Mouse (Mus musculus): ENCODE measurements around the gene Lrrc25.
A peak's percentile ranks its signal among the peaks of the same experiment; 100 is the strongest.

The Lrrc25 gene

DNA sequence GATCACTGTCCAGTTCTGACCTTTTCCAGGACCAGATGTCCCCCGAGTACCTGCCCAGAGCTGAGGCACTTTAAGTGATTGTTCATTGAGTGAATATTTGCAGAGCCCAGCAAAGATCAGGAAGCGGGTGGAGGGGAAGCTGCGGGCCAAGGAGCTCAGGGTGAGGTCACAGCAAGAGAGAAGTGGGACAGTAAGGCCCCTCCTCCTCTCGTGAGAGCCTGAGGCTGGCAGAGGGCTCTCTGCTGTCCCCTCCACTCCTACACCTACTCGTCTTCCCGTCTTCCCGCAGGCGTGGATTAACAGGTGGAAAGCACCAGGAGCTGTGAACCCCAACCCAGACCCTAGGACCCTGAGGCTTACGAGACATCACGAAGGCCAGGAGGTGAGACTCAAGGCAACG lies 690 bp downstream of the Lrrc25 start:
- DNase-seq (ENCODE audit: low spot score) = no peak

DNA sequence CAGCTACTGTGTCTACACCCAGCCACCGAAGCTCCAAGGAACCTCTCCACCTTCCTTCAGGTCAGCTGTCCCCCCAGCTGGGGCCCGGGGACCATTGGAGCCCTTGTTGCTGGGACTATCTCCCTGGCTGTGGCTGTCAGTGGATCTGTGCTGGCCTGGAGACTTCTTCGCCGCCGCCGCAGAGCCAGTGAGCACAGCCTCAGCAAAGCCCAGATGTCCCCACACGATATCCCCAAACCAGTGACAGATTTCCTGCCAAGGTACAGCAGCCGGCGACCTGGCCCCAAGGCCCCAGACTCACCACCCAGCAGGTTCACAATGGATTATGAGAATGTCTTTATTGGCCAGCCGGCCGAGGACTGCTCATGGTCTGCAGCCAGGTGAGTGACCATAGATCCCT lies 2.0 kb downstream of the Lrrc25 start:
- no peak for DNase-seq (ENCODE audit: low spot score)

GRCm38 (mm10) chr8:70618888-70619334 lies 3.0 kb downstream of the Lrrc25 start:
- DNase-seq (ENCODE audit: low spot score) = no peak

DNA sequence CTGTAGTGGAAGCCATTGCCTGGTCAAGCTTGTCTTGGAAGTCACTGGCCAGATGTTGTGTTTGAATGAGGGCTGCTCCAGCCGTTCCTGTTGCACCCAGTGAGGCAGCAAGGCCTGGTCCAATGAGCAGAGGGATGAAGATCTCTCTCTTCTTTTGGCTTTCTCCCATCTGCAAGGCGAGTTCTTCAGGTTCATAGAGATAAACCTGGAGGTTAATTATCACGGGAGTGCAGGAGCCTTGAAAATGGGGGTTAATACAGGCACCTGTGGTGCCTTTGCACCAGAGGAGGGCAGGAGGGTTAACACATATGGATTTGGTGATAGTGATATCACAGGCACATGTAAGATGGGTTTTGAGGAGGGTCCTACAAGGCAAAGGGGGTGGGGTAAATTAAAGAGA lies 6.3 kb downstream of the Lrrc25 start:
- no peak for DNase-seq (ENCODE audit: low spot score)

DNA sequence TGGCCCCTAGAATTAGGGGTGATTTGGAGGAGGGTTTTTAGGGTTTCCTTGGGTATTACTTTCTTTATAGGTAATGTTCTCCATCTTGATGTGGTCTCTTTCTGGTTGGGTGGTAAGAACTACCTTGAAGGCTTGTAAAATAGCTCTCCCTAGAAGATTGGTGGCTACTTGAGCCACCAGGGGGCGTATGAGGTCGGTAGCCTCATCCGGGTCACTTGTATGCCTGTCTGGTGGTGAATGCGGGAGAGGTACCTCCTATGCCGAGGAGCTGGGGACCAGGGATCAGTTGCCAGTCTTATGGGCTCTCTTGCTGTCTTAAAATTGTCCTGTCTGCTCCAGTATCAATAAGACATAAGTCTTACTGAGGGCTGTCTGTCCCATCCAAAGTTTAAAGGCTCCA lies 9.1 kb downstream of the Lrrc25 start:
- no peak for DNase-seq (ENCODE audit: low spot score)

- DNase-seq (ENCODE audit: low spot score) = no peak
Measured at GRCm38 (mm10) chr8:70627041-70627440, 11.1 kb downstream of the Lrrc25 start.

DNA sequence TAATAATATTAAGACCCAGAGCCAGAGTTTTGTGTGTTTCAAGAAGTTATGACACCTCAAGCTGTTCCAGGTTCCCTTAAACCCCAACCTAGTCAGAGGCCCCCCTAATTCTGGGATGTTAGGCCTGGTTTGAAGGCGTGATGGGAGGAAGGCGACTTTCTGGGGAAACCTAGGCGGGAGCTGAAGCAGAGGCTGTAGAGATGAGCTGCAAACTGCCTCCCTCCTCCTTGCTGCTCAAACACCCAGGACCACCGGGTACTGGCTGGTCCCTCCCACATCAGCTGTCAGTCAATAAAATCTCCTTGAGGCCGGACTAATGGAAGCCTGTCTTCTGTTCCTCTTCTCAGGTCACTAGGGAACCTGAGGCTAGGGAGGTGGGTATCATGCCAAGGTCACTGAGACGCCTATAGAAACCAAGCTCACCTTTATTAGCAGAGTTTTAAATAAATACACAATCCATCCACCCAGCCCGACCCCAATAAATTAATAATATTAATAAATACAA lies 13.1 kb downstream of the Lrrc25 start:
- no peak for DNase-seq (ENCODE audit: low spot score)

- peak; percentile 91 for DNase-seq (ENCODE audit: low spot score)
Measured at GRCm38 (mm10) chr8:70629574-70630531, 13.9 kb downstream of the Lrrc25 start.

- peak; percentile 69 for DNase-seq (ENCODE audit: low spot score)
Measured at GRCm38 (mm10) chr8:70630532-70631381, 14.8 kb downstream of the Lrrc25 start.

DNA sequence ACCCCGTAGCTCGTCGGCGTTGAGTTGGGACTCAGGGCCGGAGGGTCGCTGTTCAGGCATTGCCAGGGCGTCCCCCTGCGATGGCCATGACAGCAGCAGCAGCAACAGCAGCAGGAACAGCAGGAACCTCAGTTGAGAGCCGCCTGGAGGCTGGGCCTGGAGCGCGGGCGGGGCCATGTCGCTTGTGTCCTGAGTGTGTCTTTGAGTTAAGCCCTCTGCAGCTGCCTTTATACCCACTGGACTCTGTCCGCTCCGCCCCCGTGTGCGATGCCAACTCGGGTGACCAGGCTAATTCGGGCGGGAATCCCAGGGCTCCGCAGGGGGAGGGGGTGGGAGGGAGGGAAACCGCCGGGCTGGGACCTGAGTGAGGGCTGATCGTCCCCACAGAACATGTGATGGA lies 15.5 kb downstream of the Lrrc25 start:
- DNase-seq (ENCODE audit: low spot score) = no peak

- no peak for DNase-seq (ENCODE audit: low spot score)
Measured at GRCm38 (mm10) chr8:70632346-70632892, 16.5 kb downstream of the Lrrc25 start, which contains the start of gene Gdf15. TSS of gene Gdf15 (minus strand) at chr8:70632456.

- DNase-seq (ENCODE audit: low spot score) = peak; percentile 48
Measured at GRCm38 (mm10) chr8:70634066-70634465, 18.1 kb downstream of the Lrrc25 start.

DNA sequence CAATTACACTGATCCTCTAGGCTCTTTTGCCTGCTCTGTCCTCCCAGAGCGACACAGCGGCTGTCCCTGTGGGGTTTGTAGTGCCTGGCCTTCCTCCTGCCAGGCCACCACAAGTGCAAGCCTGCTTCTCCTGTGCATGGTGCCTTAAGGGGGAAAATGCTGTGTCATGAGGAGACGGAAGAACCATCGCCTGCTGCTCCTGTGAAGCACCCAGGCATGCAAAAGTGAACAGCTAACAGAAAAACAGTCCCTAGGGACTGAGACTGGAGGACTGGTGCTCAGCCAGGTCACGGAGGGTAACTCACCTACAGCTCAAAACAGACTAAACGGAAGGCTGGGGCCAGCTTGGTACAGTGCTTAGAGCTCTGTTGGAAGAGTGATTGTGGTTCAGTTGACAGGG lies 19.6 kb downstream of the Lrrc25 start:
- no peak for DNase-seq (ENCODE audit: low spot score)

DNA sequence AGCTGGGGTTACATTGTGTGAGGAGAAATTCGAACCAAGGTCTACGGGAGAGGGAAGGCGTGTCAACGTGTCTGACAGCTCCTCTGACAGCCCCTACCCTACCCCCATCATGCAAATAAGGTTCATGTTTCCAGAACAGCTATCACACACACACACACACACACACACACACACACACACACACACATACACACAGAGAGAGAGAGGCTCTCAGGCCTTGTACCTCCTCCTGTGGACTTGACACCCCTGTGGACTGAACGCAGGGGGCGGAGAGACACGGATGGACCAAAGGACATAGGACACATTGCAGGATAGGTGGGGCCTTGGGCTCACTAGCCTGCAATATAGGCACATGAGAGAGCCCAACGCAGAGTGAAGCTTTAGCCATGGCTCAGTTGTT lies 20.9 kb downstream of the Lrrc25 start:
- no peak for DNase-seq (ENCODE audit: low spot score)

GRCm38 (mm10) chr8:70638752-70639151 lies 22.8 kb downstream of the Lrrc25 start:
- no peak for DNase-seq (ENCODE audit: low spot score)

DNA sequence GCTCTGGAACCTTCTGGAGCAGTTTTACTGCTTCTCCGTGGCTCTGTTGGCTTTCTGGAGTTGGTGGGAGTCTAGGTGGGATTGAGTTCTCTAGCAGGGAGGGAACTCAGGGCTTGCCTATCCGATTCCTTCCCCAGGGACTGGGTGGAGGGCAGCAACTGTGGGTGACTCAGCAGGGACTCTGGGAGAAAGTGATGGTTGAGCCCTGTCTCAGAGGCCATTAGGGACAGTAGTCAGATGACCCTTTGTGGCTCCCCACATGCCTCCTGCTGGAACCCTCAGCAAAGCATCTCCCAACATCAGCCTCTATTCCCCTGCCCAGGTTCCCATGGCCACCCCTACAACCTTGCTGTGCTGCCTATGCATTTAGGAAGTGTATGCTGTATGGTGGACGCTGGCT lies 27.1 kb downstream of the Lrrc25 start:
- DNase-seq (ENCODE audit: low spot score) = no peak

- no peak for DNase-seq (ENCODE audit: low spot score)
Measured at GRCm38 (mm10) chr8:70644065-70644464, 28.1 kb downstream of the Lrrc25 start.

DNA sequence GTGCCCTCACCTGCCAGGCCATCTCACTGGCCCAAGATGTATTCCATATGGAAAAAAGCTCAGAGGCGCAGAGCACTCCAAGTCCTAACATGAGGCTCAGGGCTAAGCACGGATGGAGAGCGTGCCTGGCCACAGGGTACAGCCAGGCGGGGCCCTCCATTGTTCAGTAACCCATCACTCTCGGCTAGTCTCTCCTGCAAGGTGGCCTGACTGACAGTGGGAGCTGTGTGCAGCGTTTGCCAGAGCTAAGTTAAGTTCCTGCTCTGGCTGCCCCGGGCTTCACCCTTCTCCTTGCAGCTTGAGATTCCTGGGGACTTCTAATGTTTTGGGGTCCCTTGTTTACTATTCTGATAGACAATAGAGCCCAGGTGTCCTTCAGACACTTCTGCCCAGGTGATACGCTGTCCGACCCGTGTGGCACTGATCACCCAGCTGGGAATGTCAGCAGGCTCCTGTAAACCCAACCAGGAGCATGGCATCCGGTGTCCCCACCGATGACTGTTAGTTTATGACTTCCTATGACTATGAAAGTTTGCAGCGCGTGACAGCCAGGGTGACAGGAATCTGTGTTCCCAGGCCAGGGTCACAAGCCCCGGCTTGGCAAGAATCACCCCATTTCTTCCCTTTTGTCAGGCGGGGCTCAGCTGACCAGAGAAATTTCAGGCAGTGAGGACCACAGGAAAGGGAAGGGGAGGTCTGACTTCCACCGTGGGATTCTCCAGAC lies 29.7 kb downstream of the Lrrc25 start:
- DNase-seq (ENCODE audit: low spot score) = no peak

GRCm38 (mm10) chr8:70646369-70646768 lies 30.4 kb downstream of the Lrrc25 start:
- DNase-seq (ENCODE audit: low spot score) = no peak

- no peak for DNase-seq (ENCODE audit: low spot score)
Measured at GRCm38 (mm10) chr8:70646775-70647174, 30.8 kb downstream of the Lrrc25 start.

DNA sequence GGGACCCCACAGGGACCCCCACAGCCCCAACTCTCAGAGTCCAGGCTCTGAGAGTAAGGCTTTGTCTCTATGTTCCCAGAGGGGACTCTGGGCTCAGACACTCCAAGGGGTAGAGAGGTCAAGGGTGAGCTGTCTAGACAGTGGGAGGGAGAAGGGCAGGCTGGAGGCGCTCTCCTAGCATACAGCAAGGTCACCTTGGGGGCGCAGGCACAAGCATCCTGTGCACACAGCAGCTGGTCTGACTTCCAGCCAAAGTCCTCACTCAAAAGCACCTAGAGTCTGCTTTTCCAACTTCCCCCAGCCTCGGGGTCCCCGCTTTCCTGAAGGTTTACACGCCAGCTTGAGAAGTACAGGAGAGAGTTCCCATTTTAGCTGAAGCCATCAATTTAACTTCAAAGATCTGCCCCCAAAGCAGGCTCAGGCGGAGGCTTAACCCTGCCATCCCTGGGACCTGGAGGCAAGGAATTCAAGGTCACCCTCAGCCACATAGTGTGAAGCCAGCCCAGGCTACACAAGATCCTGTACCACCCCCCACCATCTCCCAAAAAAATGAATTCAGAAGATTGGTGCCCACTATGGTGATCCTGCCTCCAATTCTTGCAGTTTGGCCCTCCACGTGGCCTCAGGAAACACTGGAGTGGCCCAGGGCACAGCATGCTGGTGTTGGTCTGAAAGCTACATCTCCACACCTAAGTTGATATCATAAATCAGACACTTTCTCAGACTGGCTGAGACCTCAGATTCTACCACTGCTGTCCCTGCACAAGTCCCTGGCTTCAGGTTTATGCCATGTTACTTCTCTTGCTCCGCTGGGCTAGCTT lies 31.6 kb downstream of the Lrrc25 start:
- DNase-seq (ENCODE audit: low spot score) = peak; percentile 62
